Mouse (Mus musculus) G1E (cell line): ENCODE measurements around the gene Sgcd.

Experiments
- CTCF ChIP-seq: IDR thresholded peaks from 2 replicates; pipeline ENCODE4 v1.5.1; 2012; ENCODE audit warnings: low read depth, low read length, inconsistent platforms, mixed read lengths
- GATA1 ChIP-seq: IDR thresholded peaks from 2 replicates; pipeline ENCODE4 v1.6.1; 2012; ENCODE audit warnings: borderline replicate concordance, low read length, inconsistent platforms, mixed read lengths
- TAL1 ChIP-seq: conservative IDR thresholded peaks from 2 replicates; pipeline ENCODE4 v1.6.1; 2012; ENCODE audit warnings: low read depth, low read length, inconsistent platforms, mixed read lengths

GRCm38 (mm10) chr11:46847827-46848220, 1140.9 kb downstream of the Sgcd start:
- TF ChIP-seq CTCF (no peak), GATA1 (no peak), TAL1 (no peak)
